Mouse (Mus musculus): ENCODE results near the gene Ntf5. TPM values are rescaled to one million over a fixed set of nuclear protein-coding genes. Genes with fewer than 3 reads are reported as not detected.

Gene Ntf5
- polyA plus RNA-seq (2012; rRNA removed) = 0.04 and 0.08 TPM in 2 replicates

DNA sequence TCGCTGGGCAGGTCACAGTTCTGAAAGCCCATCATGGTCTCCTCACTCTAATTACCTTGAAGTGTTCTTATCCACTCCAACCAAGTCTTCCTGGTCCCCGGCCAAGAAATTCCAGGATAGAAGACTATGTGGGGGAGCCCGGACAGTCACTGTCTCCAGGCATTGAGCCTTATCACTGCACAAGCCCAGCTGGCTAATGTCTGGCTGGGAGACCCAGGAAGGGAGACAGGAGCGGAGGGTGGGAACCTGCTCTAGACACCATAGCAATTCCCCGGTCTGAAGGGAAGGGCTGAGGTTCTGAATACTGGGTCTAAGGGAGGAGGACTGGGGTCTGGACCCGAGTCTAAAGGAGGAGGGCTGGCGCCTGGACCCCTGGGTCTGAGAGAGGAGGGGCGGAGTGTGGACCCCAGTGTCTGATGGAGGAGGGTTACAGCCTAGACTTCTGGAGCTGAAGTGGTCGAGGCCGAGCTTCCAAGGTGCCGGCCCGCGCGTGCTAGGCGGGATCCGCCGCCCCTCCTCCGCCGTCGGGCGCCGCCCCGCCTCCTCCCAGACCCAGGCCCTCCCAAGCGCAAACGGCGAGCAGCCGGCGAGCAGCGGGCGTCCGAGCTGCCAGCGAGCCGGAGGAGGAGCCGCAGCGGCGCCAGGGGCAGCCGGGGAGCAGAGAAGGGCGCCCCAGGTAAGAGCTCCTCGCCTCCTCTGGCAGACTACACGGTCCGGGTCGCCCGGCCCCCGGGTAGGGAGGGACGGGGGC is at the start of gene Ntf5:
Gene Ntf5 (plus strand): TSS at position 583 of the 751 bp plus-strand sequence.
- TF ChIP-seq CTCF (IDR thresholded peaks at IDR 0.05; ENCODE audit: extremely low read depth, insufficient read depth, low read length) = no peak
- no peak for TF ChIP-seq POLR2A (IDR thresholded peaks at IDR 0.05; ENCODE audit: extremely low read depth, insufficient read depth, low read length)
- Histone ChIP-seq H3K4me3 (ENCODE audit: insufficient read depth, low read length) (no peak within 1 kb of the TSS), H3K27ac (ENCODE audit: insufficient read depth, low read length) (no peak within 1 kb of the TSS), H3K4me1 (ENCODE audit: control insufficient read depth, insufficient read depth, low read length) (no peaks in the 10 kb centered on the region)

DNA sequence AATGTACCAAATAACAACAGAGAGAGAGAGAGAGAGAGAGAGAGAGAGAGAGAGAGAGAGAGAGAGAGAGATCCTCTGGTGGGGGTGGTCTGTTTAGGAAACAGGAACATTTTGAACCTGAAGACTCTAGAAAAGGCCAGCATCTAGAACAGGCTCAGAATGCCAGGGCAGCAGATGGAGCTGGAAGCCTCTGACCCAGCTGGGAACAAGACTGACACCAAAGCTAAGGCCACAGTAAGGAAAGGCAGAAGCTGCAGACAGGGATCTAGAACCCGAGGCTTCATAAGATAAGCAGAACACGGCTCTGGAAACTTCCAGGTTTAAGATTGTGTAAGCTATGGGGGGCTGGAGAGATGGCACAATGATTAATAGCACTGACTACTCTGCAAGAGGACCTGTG is 49.5 kb upstream of the Ntf5 start:
- Histone ChIP-seq H3K27ac (ENCODE audit: insufficient read depth, low read length) (no peak overlapping the region), H3K4me1 (ENCODE audit: control insufficient read depth, insufficient read depth, low read length) (peaks cover 5% of the 10 kb centered on the region; the same call in 1 of the 2 replicates), H3K4me3 (ENCODE audit: insufficient read depth, low read length) (no peak overlapping the region)
- no peak for TF ChIP-seq CTCF (IDR thresholded peaks at IDR 0.05; ENCODE audit: extremely low read depth, insufficient read depth, low read length)
- TF ChIP-seq POLR2A (IDR thresholded peaks at IDR 0.05; ENCODE audit: extremely low read depth, insufficient read depth, low read length) = no peak

DNA sequence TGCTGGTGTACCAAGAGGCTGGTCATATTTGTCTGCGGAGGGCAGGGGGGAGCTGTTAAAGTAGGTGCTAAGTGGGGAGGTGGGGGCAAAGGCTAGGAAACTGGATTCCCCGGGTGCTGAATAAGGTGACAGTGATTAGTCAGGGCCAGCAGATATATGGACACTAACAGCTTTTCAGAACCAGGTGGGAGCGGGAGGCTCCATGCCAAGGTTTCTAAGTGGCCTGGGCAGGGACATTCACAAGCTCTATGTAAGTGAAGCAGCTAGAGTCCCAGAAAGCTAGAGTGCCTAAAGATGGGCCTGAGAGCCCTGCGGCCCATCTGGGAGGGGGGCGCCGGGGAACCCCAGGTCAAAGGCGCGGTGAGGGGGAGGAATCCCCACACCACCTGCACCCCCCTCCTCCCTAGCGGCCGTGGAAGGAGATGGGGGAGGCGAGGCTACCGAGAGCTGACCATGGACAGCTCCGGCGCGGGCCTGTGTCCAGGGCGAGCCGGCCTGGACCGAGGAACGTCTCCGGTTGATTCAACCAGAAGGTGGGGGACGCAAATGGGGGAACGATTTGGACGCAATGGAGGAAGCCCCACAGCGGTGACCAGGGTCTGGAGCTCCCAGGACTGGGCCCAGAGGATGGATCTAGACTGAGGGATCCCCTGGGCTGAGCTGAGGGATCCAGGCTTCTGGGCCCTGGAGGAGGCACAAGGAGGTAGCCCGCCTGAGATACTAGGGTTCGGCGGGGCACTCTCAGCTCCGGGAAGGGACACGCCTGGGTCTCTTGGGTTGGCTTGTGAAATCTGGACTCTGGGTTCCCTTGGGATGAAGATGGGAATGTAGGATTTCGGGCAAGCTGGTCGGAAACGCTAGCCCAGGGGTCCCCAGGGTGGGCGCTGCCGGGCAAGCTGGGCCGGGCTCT is 47.5 kb upstream of the Ntf5 start:
- no peak for TF ChIP-seq POLR2A (IDR thresholded peaks at IDR 0.05; ENCODE audit: extremely low read depth, insufficient read depth, low read length)
- TF ChIP-seq CTCF (IDR thresholded peaks at IDR 0.05; ENCODE audit: extremely low read depth, insufficient read depth, low read length) = no peak
- Histone ChIP-seq H3K4me1 (ENCODE audit: control insufficient read depth, insufficient read depth, low read length) (peaks cover 5% of the 10 kb centered on the region; the same call in 1 of the 2 replicates), H3K27ac (ENCODE audit: insufficient read depth, low read length) (peak overlapping the region; percentile 70), H3K4me3 (ENCODE audit: insufficient read depth, low read length) (peak overlapping the region; percentile 90)

DNA sequence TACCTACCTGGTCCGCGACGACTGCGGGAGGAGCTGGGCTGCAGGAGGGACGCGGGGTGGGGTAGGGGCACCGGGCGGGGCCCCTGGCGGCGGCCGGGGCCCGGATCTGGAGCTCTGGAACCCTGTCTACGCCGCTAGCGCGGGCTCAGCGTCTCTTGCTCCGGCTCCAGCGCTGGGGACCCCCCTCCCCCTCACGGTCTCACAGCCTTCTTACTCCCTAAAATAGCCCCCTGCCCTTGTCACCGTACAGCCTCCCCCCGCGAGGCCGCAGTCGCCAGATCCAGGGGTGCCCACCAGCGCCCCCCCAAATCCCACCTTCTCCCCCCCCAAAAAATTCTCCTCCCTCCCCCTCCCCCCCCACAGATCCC is 46.9 kb upstream of the Ntf5 start, which contains the start of gene Ppfia3:
Gene Ppfia3 (minus strand): TSS at position 368 of the 368 bp plus-strand sequence.
- Histone ChIP-seq H3K4me1 (ENCODE audit: control insufficient read depth, insufficient read depth, low read length) (peaks cover 4% of the 10 kb centered on the region; the same call in 1 of the 2 replicates), H3K27ac (ENCODE audit: insufficient read depth, low read length) (peak within 1 kb of the TSS; percentile 70), H3K4me3 (ENCODE audit: insufficient read depth, low read length) (peak within 1 kb of the TSS; percentile 90)
- no peak for TF ChIP-seq CTCF (IDR thresholded peaks at IDR 0.05; ENCODE audit: extremely low read depth, insufficient read depth, low read length)
- TF ChIP-seq POLR2A (IDR thresholded peaks at IDR 0.05; ENCODE audit: extremely low read depth, insufficient read depth, low read length) = peak; percentile 28; the same call in 1 of the 2 replicates

DNA sequence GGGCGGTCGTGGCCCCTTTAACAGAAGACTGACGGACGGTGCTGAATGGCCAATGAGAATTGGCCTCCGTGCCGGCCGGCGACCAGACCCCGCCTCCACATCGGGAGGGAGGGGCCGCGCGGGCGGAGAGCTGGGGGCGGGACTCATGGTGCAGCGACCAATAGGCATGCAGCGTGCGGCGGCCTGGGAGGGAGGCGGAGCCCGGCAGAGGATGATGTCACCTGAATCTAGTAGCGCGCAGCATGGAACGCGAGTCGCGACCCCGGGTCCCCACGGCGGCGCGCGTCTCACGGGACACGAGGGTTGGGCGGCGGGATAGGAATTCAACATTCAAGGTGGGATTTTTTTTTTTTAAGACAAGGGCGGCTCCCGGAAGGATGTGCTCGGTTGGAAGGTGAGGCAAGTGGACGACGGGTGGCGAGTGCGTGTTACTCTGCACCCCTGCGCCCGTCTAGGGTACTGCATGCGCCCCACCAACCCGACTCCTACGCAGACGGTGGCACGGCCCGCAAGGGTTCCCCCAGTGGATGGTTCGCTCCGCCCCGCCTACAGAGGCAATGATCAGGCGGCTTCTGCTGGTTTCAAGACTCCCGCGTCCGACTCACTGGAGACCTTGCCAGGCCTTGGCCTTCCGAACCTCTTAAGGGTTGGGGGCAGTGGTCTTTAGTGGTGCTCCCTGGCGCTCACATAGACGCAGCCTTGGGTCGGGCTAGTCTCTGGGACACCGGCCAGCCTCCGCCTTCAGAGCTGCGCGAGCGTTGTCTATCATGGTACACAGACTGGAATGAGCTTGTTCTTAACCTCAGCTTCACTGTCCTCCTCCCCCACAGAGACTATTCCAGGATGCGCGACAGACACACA is 46.2 kb upstream of the Ntf5 start:
- peaks cover 4% of the 10 kb centered on the region; the same call in 1 of the 2 replicates for H3K4me1 ChIP-seq (ENCODE audit: control insufficient read depth, insufficient read depth, low read length)
- TF ChIP-seq POLR2A (IDR thresholded peaks at IDR 0.05; ENCODE audit: extremely low read depth, insufficient read depth, low read length) = peak; percentile 55; the same call in 1 of the 2 replicates
- peak; percentile 29; the same call in 1 of the 2 replicates for TF ChIP-seq CTCF (IDR thresholded peaks at IDR 0.05; ENCODE audit: extremely low read depth, insufficient read depth, low read length)
- H3K4me3 ChIP-seq (ENCODE audit: insufficient read depth, low read length) = peak overlapping the region; percentile 90
- peak overlapping the region; percentile 45 for H3K27ac ChIP-seq (ENCODE audit: insufficient read depth, low read length)

DNA sequence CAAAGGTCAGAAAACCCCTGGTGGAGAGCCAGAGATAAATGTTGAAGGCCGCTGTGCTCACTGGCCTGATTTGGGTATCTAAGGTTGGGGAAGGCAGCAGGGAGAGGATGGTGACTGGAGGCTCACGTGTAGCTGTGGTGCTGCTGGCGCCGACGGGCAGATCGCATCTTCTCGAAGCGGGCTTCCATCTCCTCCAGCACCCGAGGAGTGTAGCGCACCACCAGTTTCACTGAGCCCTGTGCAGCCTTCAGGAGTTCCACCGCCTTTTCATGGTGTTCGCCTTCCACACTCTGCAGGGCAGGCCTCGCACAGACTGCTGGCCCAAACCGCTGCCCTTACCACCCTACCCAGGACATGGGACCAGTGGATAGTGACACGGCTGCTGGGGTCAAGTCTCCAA is 45.3 kb upstream of the Ntf5 start:
- Histone ChIP-seq H3K27ac (ENCODE audit: insufficient read depth, low read length) (peak overlapping the region; percentile 45), H3K4me1 (ENCODE audit: control insufficient read depth, insufficient read depth, low read length) (peaks cover 4% of the 10 kb centered on the region; the same call in 1 of the 2 replicates), H3K4me3 (ENCODE audit: insufficient read depth, low read length) (peak overlapping the region; percentile 90)
- TF ChIP-seq POLR2A (IDR thresholded peaks at IDR 0.05; ENCODE audit: extremely low read depth, insufficient read depth, low read length) (0 out of 2 replicates have a peak, but pooled peaks have one; percentile 10), CTCF (IDR thresholded peaks at IDR 0.05; ENCODE audit: extremely low read depth, insufficient read depth, low read length) (no peak)

DNA sequence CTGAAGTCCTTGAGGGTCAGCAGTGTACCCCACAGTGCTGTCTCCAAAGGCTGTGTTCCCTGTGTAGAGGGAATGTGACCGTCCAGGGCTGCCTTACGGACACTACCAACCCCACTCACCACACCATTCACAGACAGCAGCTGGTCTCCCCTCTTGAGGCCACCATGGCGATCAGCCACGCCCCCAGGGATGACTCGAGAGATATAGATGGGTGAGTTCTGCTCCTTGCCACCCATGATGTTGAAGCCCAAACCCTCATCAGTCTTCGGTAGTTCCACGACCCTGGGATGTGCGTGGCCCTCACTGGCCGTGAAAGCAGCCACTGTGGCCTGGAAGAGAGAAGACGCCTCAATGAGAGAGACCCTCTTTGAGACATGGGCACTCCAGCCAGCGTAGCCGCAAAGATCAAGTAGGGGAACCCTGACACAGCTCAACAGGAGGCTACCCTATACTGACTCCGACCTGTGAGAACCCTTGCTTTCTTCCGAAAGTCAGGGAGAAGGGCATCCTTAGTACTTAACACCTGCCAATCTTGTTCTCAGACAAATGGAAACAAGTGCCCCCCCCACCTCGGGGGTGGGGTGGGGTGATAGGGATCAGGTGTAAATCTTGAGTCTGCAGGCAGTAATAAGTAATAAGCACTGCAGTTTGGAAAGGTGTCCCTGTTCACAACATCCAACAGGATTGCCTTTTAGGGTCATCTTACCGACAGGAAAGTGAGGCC is 44.3 kb upstream of the Ntf5 start:
- Histone ChIP-seq H3K27ac (ENCODE audit: insufficient read depth, low read length) (peak overlapping the region; percentile 73; the same call in 1 of the 2 replicates), H3K4me3 (ENCODE audit: insufficient read depth, low read length) (peak overlapping the region; percentile 90), H3K4me1 (ENCODE audit: control insufficient read depth, insufficient read depth, low read length) (peaks cover 3% of the 10 kb centered on the region; the same call in 1 of the 2 replicates)
- no peak for TF ChIP-seq CTCF (IDR thresholded peaks at IDR 0.05; ENCODE audit: extremely low read depth, insufficient read depth, low read length)

DNA sequence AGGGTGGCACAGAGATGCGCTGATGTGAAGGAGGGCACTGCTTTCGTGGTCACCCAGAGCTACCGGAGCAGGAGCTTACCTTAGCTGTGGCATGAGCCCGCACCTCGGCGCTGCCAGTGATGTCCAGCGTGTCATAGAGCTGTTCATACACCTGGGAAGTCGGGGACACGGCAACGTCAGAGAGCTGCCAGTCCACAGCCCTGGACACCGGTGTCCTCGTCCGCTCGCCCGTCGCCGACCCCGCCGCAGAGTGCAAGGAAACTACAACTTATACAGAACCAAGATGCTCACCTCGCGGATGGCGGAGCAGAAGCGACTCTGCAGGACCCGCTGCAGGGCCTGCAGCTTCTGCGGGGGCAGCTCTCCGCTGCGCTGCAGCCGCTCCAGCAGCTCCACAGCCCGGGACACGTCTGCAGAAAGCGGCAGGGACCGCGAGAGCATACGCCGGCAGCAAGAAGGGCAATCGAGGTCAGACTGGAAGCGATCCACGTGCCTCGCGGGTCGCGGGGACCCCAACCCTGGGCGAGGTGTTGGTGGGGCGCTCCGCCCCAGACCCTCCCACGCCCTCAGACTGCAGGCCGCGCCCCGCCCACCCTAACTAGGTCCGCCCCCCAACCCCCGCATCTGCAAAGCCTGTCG is 43.5 kb upstream of the Ntf5 start:
- H3K4me1 ChIP-seq (ENCODE audit: control insufficient read depth, insufficient read depth, low read length) = peaks cover 3% of the 10 kb centered on the region; the same call in 1 of the 2 replicates
- peak overlapping the region; percentile 90 for H3K4me3 ChIP-seq (ENCODE audit: insufficient read depth, low read length)
- TF ChIP-seq CTCF (IDR thresholded peaks at IDR 0.05; ENCODE audit: extremely low read depth, insufficient read depth, low read length) (no peak), POLR2A (IDR thresholded peaks at IDR 0.05; ENCODE audit: extremely low read depth, insufficient read depth, low read length) (0 out of 2 replicates have a peak, but pooled peaks have one; percentile 1)
- H3K27ac ChIP-seq (ENCODE audit: insufficient read depth, low read length) = peak overlapping the region; percentile 73

Data from cortical plate, adult 2 months (tissue).